Mouse (Mus musculus) olfactory bulb, adult 2 months (tissue): ENCODE data around the gene Nos1.

Experiments used
- CTCF ChIP-seq: fragments of 200-500 bp; IDR thresholded peaks from 2 replicates; pipeline ENCODE4 v1.5.1; 2012; ENCODE audit warnings: low read depth, mild to moderate bottlenecking, low read length, moderate library complexity; ENCODE audit not compliant: insufficient read depth
- POLR2A ChIP-seq: fragments of 200-500 bp; IDR thresholded peaks from 2 replicates; pipeline ENCODE4 v1.6.1; 2012; ENCODE audit warnings: mild to moderate bottlenecking, low read depth, low read length, moderate library complexity; ENCODE audit not compliant: insufficient read depth

- TF ChIP-seq CTCF (no peak), POLR2A (no peak)
Observed at GRCm38 (mm10) chr5:117937186-117937585, 156.4 kb downstream of the Nos1 start.
